Mouse (Mus musculus) frontal cortex, adult 2 months (tissue): Measurements from ENCODE around the gene Itga9. TPM values are rescaled to one million over a fixed set of nuclear protein-coding genes. Genes with fewer than 3 reads are reported as not detected.

Source experiments
- DNase-seq, 2 experiments: peaks; one replicate each; pipeline ENCODE4 v3.0.0; 2022; ENCODE audit warnings: low spot score in 1 of 2; ENCODE audit errors: extremely low spot score in 1 of 2
- polyA plus RNA-seq: library from polyadenylated mRNA; depleted of rRNA; stranded (reverse); fragments of >200 nt; gene quantifications from 2 replicates; pipeline ENCODE4 v1.2.3, GENCODE M21; 2012; rRNA removed

Gene Itga9
- polyA plus RNA-seq, 1 experiment: 2.5 TPM

GRCm38 (mm10) chr9:118933800-118934199, 327.3 kb downstream of the Itga9 start:
- DNase-seq: no peak

DNA sequence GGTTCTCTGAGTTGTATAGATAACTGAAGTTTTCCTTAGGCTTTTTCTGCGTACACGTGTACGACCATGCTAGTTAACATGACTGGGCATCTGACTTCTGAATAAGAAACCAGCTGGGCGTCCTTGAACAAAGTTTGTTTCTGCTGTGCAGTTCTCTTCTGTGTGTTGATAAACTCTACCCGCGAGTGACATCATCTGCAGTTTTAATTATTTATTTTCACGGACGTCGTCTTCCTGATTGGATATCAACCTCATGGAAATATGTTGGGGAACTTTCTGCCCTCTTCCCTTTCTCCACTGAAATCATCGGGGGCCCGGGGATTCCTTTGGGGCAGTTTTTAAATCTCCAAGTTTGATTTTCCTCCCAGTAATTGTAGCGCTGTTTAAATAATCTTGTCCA, 327.8 kb downstream of the Itga9 start:
- DNase-seq: no peak

GRCm38 (mm10) chr9:118935098-118935497, 328.6 kb downstream of the Itga9 start:
- DNase-seq: no peak

DNA sequence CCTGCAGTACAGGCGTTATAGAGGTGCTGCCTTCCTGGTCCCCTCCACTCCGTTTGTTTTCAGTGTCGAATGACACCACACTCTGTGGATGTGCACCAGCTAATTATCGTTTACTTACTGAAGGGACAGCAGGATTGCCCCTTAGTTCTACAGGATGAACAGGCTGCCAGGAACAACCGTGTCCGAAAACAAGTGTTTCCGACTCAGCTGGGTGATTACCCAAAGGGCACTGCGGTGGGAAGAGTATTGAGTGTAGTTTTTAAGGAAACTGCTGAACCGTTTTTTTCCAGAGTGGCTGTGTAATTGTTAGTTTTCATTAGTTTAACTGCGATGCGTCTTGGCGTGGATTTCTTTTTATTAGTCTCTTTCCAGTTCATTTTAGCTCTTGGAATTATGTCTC, 329.6 kb downstream of the Itga9 start:
- DNase-seq: no peak

- DNase-seq: no peak
Measured at GRCm38 (mm10) chr9:118937515-118937914, 331.0 kb downstream of the Itga9 start.

DNA sequence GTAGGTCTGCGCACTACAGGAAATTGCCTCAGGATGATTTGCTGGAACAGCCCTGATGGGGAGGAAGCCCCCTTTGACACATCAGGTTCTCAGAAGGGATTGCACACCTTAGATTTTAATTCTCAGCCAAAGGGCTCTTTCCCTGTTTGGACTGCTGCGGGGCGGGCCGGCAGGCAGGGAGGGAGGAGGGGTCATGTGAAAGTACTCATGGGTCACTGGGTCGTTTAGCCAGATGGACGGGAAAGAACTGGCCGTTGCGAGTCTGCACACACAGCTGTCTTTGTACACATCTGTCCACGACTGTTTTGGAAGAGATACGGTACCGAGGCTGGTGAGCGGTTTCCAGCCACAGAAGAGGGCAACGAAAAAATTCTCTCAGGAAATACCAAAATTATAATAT, 332.9 kb downstream of the Itga9 start:
- no peak for DNase-seq

- DNase-seq: no peak
Measured at GRCm38 (mm10) chr9:118939831-118940230, 333.3 kb downstream of the Itga9 start.

GRCm38 (mm10) chr9:118940591-118941207, 334.2 kb downstream of the Itga9 start:
- DNase-seq: no peak

- no peak for DNase-seq
Measured at GRCm38 (mm10) chr9:118942030-118942429, 335.5 kb downstream of the Itga9 start.

DNA sequence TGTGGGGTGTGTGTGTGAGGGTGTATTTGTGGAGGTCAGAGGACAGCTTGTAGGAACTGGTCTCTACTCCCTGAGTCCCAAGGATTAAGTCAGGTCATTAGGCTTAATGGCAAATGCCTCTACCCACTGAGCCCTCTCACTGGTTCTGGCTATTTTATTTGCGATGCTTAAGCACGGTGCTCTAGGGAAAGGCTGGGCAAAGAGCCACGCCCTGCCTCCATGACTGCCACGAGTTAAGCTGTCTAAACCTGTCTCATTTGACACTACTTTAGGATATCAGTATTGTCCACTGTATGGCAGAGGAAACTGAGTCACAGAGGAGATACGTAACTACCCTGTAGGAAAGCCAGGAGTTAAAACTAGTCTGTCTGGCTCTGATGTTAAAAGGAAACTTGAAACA, 337.5 kb downstream of the Itga9 start:
- DNase-seq: no peak

DNA sequence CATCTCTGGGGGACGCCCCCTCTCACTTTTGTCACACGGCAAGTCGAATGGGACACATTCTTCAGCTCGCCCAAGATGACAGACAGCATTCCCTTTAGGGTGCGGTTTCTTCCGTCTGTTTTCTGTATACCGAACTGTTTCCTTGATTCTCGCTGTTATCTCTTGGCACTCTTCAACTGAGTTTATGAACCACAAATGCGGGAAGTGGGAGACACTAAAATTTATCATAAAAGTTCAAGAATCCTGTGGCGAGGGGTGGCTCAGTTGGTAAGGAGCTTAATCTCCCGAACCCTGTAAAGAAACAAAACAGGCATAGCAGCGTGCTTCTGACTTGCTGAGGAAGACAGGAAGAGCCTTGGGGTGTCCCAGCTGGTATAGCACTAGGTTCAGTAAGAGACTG, 337.9 kb downstream of the Itga9 start:
- no peak for DNase-seq

DNA sequence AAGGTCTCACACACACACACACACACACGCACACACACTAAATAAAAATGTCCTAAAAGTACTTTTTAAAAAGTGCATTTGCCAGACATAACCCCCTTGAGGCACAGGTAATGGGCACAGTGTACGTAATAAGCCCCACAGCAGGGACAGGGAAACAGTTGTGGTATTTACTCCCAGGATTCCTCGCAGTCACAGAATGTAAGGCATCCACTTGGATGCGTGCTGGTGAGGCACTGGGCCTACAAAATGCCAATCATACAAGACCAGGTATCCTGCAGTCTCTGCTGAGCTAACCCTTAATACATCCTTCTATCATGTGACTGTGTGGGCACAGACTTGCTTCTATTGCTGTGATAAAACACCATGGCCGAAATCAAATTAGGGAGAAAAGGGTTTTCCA, 342.0 kb downstream of the Itga9 start:
- DNase-seq: no peak

DNA sequence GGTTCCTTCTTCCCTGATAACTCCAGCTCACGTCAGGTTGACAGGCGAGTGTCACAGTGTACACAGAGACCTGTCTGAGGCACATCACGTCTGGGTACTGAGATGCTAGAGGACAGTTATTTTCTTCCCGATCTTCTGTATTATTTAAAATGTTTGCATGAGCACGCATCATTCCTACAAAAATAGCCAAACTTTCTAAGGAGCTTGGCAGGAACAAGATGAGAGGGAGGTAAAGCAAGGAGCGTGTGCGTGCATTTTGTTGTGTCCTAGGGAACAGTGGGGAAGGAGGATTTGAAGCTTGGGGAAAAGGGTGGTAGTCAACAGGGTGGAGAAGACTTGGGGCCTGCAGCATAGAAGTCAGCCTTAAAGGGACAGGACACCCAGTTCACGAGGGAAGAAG, 342.6 kb downstream of the Itga9 start:
- peak in 1 of 2 experiments; percentile 45 for DNase-seq

GRCm38 (mm10) chr9:118949654-118950053, 343.2 kb downstream of the Itga9 start:
- DNase-seq: no peak

- DNase-seq: no peak
Measured at GRCm38 (mm10) chr9:118950061-118950460, 343.6 kb downstream of the Itga9 start.

Other genes with a start within 250 kb of the Itga9 start
- 28.9 and 29.1 TPM in 2 replicates for gene Eomes, start 128.5 kb upstream of the Itga9 start, polyA plus RNA-seq
- gene Golga4, start 100.4 kb upstream of the Itga9 start, polyA plus RNA-seq: 70.4 and 71.5 TPM in 2 replicates